Mouse (Mus musculus): Measurements from ENCODE around the gene Hist2h2be. TPM values are rescaled to one million over a fixed set of nuclear protein-coding genes. Genes with fewer than 3 reads are reported as not detected.

The Hist2h2be gene
- total and polyA plus RNA-seq, 3 experiments: 0.33 to 2.7 (median 2.5) TPM

GRCm38 (mm10) chr3:96231758-96232120 lies 10.8 kb downstream of the Hist2h2be start:
- Histone ChIP-seq H3K4me3 (ENCODE audit: low read depth, low read length) (no peak overlapping the region), H3K4me1 (ENCODE audit: insufficient read depth, low read depth, low read length) (peaks cover 23% of the 10 kb centered on the region), H3K36me3 (replicated peaks) (no peaks in the 10 kb centered on the region), H3K9me3 (replicated peaks) (no peaks in the 10 kb centered on the region), H3K27me3 (ENCODE audit: insufficient read depth, low read length) (no peaks in the 10 kb centered on the region)
- no peak for DNase-seq (ENCODE audit: low spot score)
- ATAC-seq (ENCODE audit: extremely low read depth, insufficient number of reproducible peaks, low FRiP score, poor library complexity, severe bottlenecking): no peak
- TF ChIP-seq TAL1 (conservative IDR thresholded peaks at IDR 0.05; ENCODE audit: low read depth, low read length) (no peak), GATA2 (IDR thresholded peaks at IDR 0.05; ENCODE audit: borderline replicate concordance, low read depth, low read length) (no peak), CTCF (IDR thresholded peaks at IDR 0.05; ENCODE audit: low read depth, low read length) (no peak)

GRCm38 (mm10) chr3:96234914-96235313 lies 14.0 kb downstream of the Hist2h2be start:
- Histone ChIP-seq H3K4me3 (ENCODE audit: low read depth, low read length) (no peak overlapping the region), H3K36me3 (replicated peaks) (no peaks in the 10 kb centered on the region), H3K9me3 (replicated peaks) (no peaks in the 10 kb centered on the region), H3K4me1 (ENCODE audit: insufficient read depth, low read depth, low read length) (peaks cover 31% of the 10 kb centered on the region), H3K27me3 (ENCODE audit: insufficient read depth, low read length) (no peaks in the 10 kb centered on the region)
- ATAC-seq (ENCODE audit: extremely low read depth, insufficient number of reproducible peaks, low FRiP score, poor library complexity, severe bottlenecking) (no peak), DNase-seq (ENCODE audit: low spot score) (no peak)
- no peak for TF ChIP-seq POLR2AphosphoS5 (IDR thresholded peaks at IDR 0.05; ENCODE audit: insufficient replicate concordance, low read depth, low read length)
- TF ChIP-seq CTCF (IDR thresholded peaks at IDR 0.05; ENCODE audit: low read depth, low read length): no peak
- no peak for TF ChIP-seq TAL1 (conservative IDR thresholded peaks at IDR 0.05; ENCODE audit: low read depth, low read length)
- no peak for TF ChIP-seq GATA1 (IDR thresholded peaks at IDR 0.05; ENCODE audit: borderline replicate concordance, low read length)
- no peak for TF ChIP-seq GATA2 (IDR thresholded peaks at IDR 0.05; ENCODE audit: borderline replicate concordance, low read depth, low read length)

- Histone ChIP-seq H3K36me3 (replicated peaks) (no peaks in the 10 kb centered on the region), H3K4me1 (ENCODE audit: insufficient read depth, low read depth, low read length) (peaks cover 25% of the 10 kb centered on the region), H3K27me3 (ENCODE audit: insufficient read depth, low read length) (no peaks in the 10 kb centered on the region), H3K4me3 (ENCODE audit: low read depth, low read length) (no peak overlapping the region), H3K9me3 (replicated peaks) (no peaks in the 10 kb centered on the region)
- ATAC-seq (ENCODE audit: extremely low read depth, insufficient number of reproducible peaks, low FRiP score, poor library complexity, severe bottlenecking): no peak
- peak; percentile 89; the same call in 1 of the 2 replicates for TF ChIP-seq POLR2AphosphoS5 (IDR thresholded peaks at IDR 0.05; ENCODE audit: insufficient replicate concordance, low read depth, low read length)
- TF ChIP-seq CTCF (IDR thresholded peaks at IDR 0.05; ENCODE audit: low read depth, low read length): no peak
- no peak for DNase-seq (ENCODE audit: low spot score)
Measured at GRCm38 (mm10) chr3:96235836-96236235, 14.9 kb downstream of the Hist2h2be start.

GRCm38 (mm10) chr3:96236834-96237334 lies 16.0 kb downstream of the Hist2h2be start:
- H3K36me3 ChIP-seq (replicated peaks): no peaks in the 10 kb centered on the region
- peaks cover 20% of the 10 kb centered on the region for H3K4me1 ChIP-seq (ENCODE audit: insufficient read depth, low read depth, low read length)
- peak overlapping the region; percentile 67; the same call in 1 of the 2 replicates for H3K4me3 ChIP-seq (ENCODE audit: low read depth, low read length)
- no peak for TF ChIP-seq GATA2 (IDR thresholded peaks at IDR 0.05; ENCODE audit: borderline replicate concordance, low read depth, low read length)
- peak; percentile 27; the same call in 1 of the 2 replicates for TF ChIP-seq POLR2AphosphoS5 (IDR thresholded peaks at IDR 0.05; ENCODE audit: insufficient replicate concordance, low read depth, low read length)
- H3K9me3 ChIP-seq (replicated peaks): no peaks in the 10 kb centered on the region
- ATAC-seq (ENCODE audit: extremely low read depth, insufficient number of reproducible peaks, low FRiP score, poor library complexity, severe bottlenecking) (no peak), DNase-seq (ENCODE audit: low spot score) (no peak)
- H3K27me3 ChIP-seq (ENCODE audit: insufficient read depth, low read length): no peaks in the 10 kb centered on the region

- Histone ChIP-seq H3K27me3 (ENCODE audit: insufficient read depth, low read length) (no peaks in the 10 kb centered on the region), H3K36me3 (replicated peaks) (no peaks in the 10 kb centered on the region), H3K4me1 (ENCODE audit: insufficient read depth, low read depth, low read length) (peaks cover 22% of the 10 kb centered on the region), H3K9me3 (replicated peaks) (no peaks in the 10 kb centered on the region), H3K4me3 (ENCODE audit: low read depth, low read length) (peak overlapping the region; percentile 67)
- no peak for TF ChIP-seq GATA2 (IDR thresholded peaks at IDR 0.05; ENCODE audit: borderline replicate concordance, low read depth, low read length)
- TF ChIP-seq POLR2AphosphoS5 (IDR thresholded peaks at IDR 0.05; ENCODE audit: insufficient replicate concordance, low read depth, low read length): peak; percentile 70; the same call in 1 of the 2 replicates
- ATAC-seq (ENCODE audit: extremely low read depth, insufficient number of reproducible peaks, low FRiP score, poor library complexity, severe bottlenecking) (no peak), DNase-seq (ENCODE audit: low spot score) (no peak)
Measured at GRCm38 (mm10) chr3:96237335-96237903, 16.5 kb downstream of the Hist2h2be start.

GRCm38 (mm10) chr3:96237904-96238511 lies 17.1 kb downstream of the Hist2h2be start:
- Histone ChIP-seq H3K27me3 (ENCODE audit: insufficient read depth, low read length) (no peaks in the 10 kb centered on the region), H3K4me3 (ENCODE audit: low read depth, low read length) (peak overlapping the region; percentile 67), H3K9me3 (replicated peaks) (no peaks in the 10 kb centered on the region), H3K4me1 (ENCODE audit: insufficient read depth, low read depth, low read length) (peaks cover 23% of the 10 kb centered on the region), H3K36me3 (replicated peaks) (no peaks in the 10 kb centered on the region)
- DNase-seq (ENCODE audit: low spot score) (no peak), ATAC-seq (ENCODE audit: extremely low read depth, insufficient number of reproducible peaks, low FRiP score, poor library complexity, severe bottlenecking) (no peak)
- TF ChIP-seq CTCF (IDR thresholded peaks at IDR 0.05; ENCODE audit: low read depth, low read length) (no peak), POLR2AphosphoS5 (IDR thresholded peaks at IDR 0.05; ENCODE audit: insufficient replicate concordance, low read depth, low read length) (peak; percentile 85; the same call in 1 of the 2 replicates)

All from G1E (cell line).